Mouse (Mus musculus): ENCODE results near the gene Ube4a. TPM values are rescaled to one million over a fixed set of nuclear protein-coding genes. Genes with fewer than 3 reads are reported as not detected.

Ube4a gene
- polyA plus RNA-seq, 1 experiment, result 37.4 TPM

DNA sequence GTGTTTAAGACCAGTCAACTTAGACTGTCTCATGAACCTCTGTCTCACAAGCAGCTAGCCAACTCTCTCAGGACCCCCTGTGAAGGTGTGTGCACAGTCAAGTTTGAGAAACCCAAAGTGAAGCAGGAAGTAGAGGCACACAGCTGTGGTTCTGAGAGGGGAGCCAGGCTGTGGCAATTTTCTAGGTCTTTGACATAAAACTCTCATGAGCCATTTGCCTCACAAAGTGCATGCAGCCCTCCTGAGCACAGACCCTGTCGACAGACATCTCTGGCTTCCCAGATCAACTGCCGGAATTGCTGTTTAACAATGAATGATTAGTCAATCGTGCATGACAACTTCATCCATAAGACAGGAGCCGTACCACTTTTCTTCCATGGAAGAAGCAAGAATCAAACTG is 42.9 kb upstream of the Ube4a start:
- Histone ChIP-seq H3K4me3 (ENCODE audit: low read depth, low read length) (no peak overlapping the region), H3K4me1 (ENCODE audit: control insufficient read depth, insufficient read depth, low read length) (no peaks in the 10 kb centered on the region), H3K9me3 (replicated peaks; ENCODE audit: control insufficient read depth, insufficient read depth, low read length, poor library complexity, severe bottlenecking) (no peaks in the 10 kb centered on the region), H3K9ac (ENCODE audit: low read depth, poor library complexity, severe bottlenecking) (no peak overlapping the region), H3K27ac (ENCODE audit: insufficient read depth, low read length) (no peak overlapping the region), H3K36me3 (ENCODE audit: control insufficient read depth, insufficient read depth, low read length, poor library complexity, severe bottlenecking) (no peaks in the 10 kb centered on the region), H3K27me3 (ENCODE audit: control insufficient read depth, insufficient read depth, low read length, poor library complexity, severe bottlenecking) (no peaks in the 10 kb centered on the region)
- TF ChIP-seq EP300 (IDR thresholded peaks at IDR 0.05; ENCODE audit: insufficient read depth, low read depth, low read length) (no peak), CTCF (IDR thresholded peaks at IDR 0.05; ENCODE audit: low read depth, low read length) (no peak), POLR2A (IDR thresholded peaks at IDR 0.05; ENCODE audit: insufficient read depth, low read length) (no peak)

DNA sequence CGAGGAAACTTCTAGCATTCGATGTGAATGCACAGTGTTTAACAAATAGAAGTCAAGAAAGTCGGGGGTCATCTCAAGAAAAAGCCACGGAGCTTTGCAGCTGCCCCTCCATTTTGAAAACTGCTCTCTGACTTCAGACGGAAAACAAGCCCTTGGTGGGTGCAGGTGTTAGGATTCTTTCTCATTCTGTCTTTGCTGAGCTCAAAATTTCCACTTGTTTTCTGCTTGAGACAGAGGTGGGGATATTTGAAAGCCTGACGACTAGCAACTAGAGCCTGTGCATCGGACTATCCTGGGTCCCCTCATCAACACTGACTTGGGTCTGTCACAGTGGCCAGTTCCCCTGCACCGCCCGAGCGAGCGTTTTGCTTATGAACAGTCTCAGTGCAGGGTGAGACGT is 42.0 kb upstream of the Ube4a start:
- no peaks in the 10 kb centered on the region for H3K27me3 ChIP-seq (ENCODE audit: control insufficient read depth, insufficient read depth, low read length, poor library complexity, severe bottlenecking)
- no peak overlapping the region for H3K4me3 ChIP-seq (ENCODE audit: low read depth, low read length)
- H3K36me3 ChIP-seq (ENCODE audit: control insufficient read depth, insufficient read depth, low read length, poor library complexity, severe bottlenecking), result no peaks in the 10 kb centered on the region
- no peak overlapping the region for H3K27ac ChIP-seq (ENCODE audit: insufficient read depth, low read length)
- H3K9ac ChIP-seq (ENCODE audit: low read depth, poor library complexity, severe bottlenecking), result no peak overlapping the region
- H3K9me3 ChIP-seq (replicated peaks; ENCODE audit: control insufficient read depth, insufficient read depth, low read length, poor library complexity, severe bottlenecking), result no peaks in the 10 kb centered on the region
- no peak for TF ChIP-seq EP300 (IDR thresholded peaks at IDR 0.05; ENCODE audit: insufficient read depth, low read depth, low read length)
- TF ChIP-seq CTCF (IDR thresholded peaks at IDR 0.05; ENCODE audit: low read depth, low read length), result no peak
- no peak for TF ChIP-seq POLR2A (IDR thresholded peaks at IDR 0.05; ENCODE audit: insufficient read depth, low read length)
- no peaks in the 10 kb centered on the region for H3K4me1 ChIP-seq (ENCODE audit: control insufficient read depth, insufficient read depth, low read length)

DNA sequence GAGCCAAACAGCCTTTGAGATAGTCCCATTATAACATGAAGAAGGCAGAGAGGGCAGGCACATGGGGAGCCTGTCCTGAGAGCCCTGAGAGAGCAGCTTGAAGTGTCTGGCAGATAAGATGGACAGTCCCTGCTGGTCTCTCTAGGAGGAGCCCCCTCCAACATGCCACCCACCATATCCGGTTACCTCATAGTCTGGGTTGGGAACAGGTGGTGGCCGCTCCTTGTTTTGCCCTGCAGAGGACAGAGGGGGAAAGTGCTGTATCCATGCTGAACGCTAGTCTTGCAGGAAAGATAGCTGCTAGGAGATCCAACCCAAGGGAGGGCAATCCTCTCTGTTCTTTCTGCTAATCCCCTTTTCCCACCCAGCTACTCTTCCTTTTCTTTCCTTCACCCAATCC is 34.8 kb upstream of the Ube4a start:
- Histone ChIP-seq H3K4me1 (ENCODE audit: control insufficient read depth, insufficient read depth, low read length) (no peaks in the 10 kb centered on the region), H3K4me3 (ENCODE audit: low read depth, low read length) (no peak overlapping the region), H3K27me3 (ENCODE audit: control insufficient read depth, insufficient read depth, low read length, poor library complexity, severe bottlenecking) (no peaks in the 10 kb centered on the region), H3K27ac (ENCODE audit: insufficient read depth, low read length) (no peak overlapping the region), H3K36me3 (ENCODE audit: control insufficient read depth, insufficient read depth, low read length, poor library complexity, severe bottlenecking) (no peaks in the 10 kb centered on the region), H3K9me3 (replicated peaks; ENCODE audit: control insufficient read depth, insufficient read depth, low read length, poor library complexity, severe bottlenecking) (no peaks in the 10 kb centered on the region), H3K9ac (ENCODE audit: low read depth, poor library complexity, severe bottlenecking) (no peak overlapping the region)
- TF ChIP-seq CTCF (IDR thresholded peaks at IDR 0.05; ENCODE audit: low read depth, low read length) (no peak), EP300 (IDR thresholded peaks at IDR 0.05; ENCODE audit: insufficient read depth, low read depth, low read length) (no peak), POLR2A (IDR thresholded peaks at IDR 0.05; ENCODE audit: insufficient read depth, low read length) (no peak)

DNA sequence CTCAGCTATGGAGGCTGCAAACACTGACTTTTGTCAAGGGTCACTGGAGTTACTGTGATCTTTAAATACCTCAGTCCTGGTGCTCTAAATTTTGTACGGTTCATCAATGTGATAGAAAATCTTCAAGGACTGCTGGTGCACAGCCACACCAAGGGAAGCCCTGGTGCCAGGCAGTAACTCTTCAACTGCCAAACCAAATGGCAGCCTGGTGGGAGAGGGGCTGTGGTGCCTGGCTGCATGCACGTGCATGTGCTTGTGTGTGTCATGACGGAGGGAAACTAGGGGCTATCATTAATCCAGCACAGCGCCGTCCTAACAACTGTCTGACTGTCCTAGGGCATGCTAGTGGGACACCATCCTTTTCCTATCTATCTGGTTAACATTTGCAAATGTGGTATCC is 34.4 kb upstream of the Ube4a start:
- Histone ChIP-seq H3K9ac (ENCODE audit: low read depth, poor library complexity, severe bottlenecking) (no peak overlapping the region), H3K27ac (ENCODE audit: insufficient read depth, low read length) (no peak overlapping the region), H3K27me3 (ENCODE audit: control insufficient read depth, insufficient read depth, low read length, poor library complexity, severe bottlenecking) (no peaks in the 10 kb centered on the region; the same call in 1 of the 2 replicates), H3K9me3 (replicated peaks; ENCODE audit: control insufficient read depth, insufficient read depth, low read length, poor library complexity, severe bottlenecking) (no peaks in the 10 kb centered on the region), H3K4me3 (ENCODE audit: low read depth, low read length) (no peak overlapping the region), H3K36me3 (ENCODE audit: control insufficient read depth, insufficient read depth, low read length, poor library complexity, severe bottlenecking) (no peaks in the 10 kb centered on the region), H3K4me1 (ENCODE audit: control insufficient read depth, insufficient read depth, low read length) (no peaks in the 10 kb centered on the region)
- TF ChIP-seq EP300 (IDR thresholded peaks at IDR 0.05; ENCODE audit: insufficient read depth, low read depth, low read length) (no peak), CTCF (IDR thresholded peaks at IDR 0.05; ENCODE audit: low read depth, low read length) (no peak)

DNA sequence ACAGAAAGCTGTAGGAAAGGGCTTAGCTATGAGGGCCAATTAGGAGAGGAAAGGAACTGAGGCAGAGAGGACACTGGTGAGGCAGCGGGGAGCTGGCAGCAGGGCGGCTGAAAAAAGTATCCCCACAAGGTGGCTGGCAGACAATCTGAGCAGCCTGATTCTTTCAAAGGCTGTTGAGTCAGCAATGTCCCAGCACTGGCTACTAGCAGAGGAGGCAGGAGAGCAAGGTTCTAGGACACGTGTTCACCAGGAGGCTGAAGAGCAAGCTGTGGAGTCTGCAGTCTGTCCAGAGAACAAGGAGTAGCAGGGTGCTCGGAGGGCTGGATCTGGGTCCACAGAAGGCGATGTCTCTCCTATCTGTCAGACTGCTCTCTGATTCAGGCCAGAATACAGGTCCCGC is 33.8 kb upstream of the Ube4a start:
- TF ChIP-seq CTCF (IDR thresholded peaks at IDR 0.05; ENCODE audit: low read depth, low read length) (no peak), EP300 (IDR thresholded peaks at IDR 0.05; ENCODE audit: insufficient read depth, low read depth, low read length) (no peak), POLR2A (IDR thresholded peaks at IDR 0.05; ENCODE audit: insufficient read depth, low read length) (no peak)
- Histone ChIP-seq H3K27me3 (ENCODE audit: control insufficient read depth, insufficient read depth, low read length, poor library complexity, severe bottlenecking) (no peaks in the 10 kb centered on the region; the same call in 1 of the 2 replicates), H3K4me3 (ENCODE audit: low read depth, low read length) (no peak overlapping the region), H3K4me1 (ENCODE audit: control insufficient read depth, insufficient read depth, low read length) (no peaks in the 10 kb centered on the region), H3K27ac (ENCODE audit: insufficient read depth, low read length) (no peak overlapping the region), H3K36me3 (ENCODE audit: control insufficient read depth, insufficient read depth, low read length, poor library complexity, severe bottlenecking) (no peaks in the 10 kb centered on the region), H3K9ac (ENCODE audit: low read depth, poor library complexity, severe bottlenecking) (no peak overlapping the region), H3K9me3 (replicated peaks; ENCODE audit: control insufficient read depth, insufficient read depth, low read length, poor library complexity, severe bottlenecking) (no peaks in the 10 kb centered on the region)

- H3K4me1 ChIP-seq (ENCODE audit: control insufficient read depth, insufficient read depth, low read length), result no peaks in the 10 kb centered on the region
- no peak overlapping the region for H3K27ac ChIP-seq (ENCODE audit: insufficient read depth, low read length)
- H3K4me3 ChIP-seq (ENCODE audit: low read depth, low read length), result no peak overlapping the region
- no peaks in the 10 kb centered on the region for H3K9me3 ChIP-seq (replicated peaks; ENCODE audit: control insufficient read depth, insufficient read depth, low read length, poor library complexity, severe bottlenecking)
- H3K9ac ChIP-seq (ENCODE audit: low read depth, poor library complexity, severe bottlenecking), result no peak overlapping the region
- H3K36me3 ChIP-seq (ENCODE audit: control insufficient read depth, insufficient read depth, low read length, poor library complexity, severe bottlenecking), result no peaks in the 10 kb centered on the region
- H3K27me3 ChIP-seq (ENCODE audit: control insufficient read depth, insufficient read depth, low read length, poor library complexity, severe bottlenecking), result no peaks in the 10 kb centered on the region; the same call in 1 of the 2 replicates
- no peak for TF ChIP-seq POLR2A (IDR thresholded peaks at IDR 0.05; ENCODE audit: insufficient read depth, low read length)
Measured at GRCm38 (mm10) chr9:44998138-44998537, 32.7 kb upstream of the Ube4a start.

Measured in ES-Bruce4 (cell line).